Mouse (Mus musculus) embryo, embryonic 9.5 days (tissue): ENCODE data around the gene Tiparp.

Experiments
- DNase-seq: peaks from one replicate; pipeline ENCODE4 v3.0.0-alpha.2; 2017; ENCODE audit errors: extremely low spot score

Tiparp gene

GRCm38 (mm10) chr3:65584329-65584728 lies 56.1 kb downstream of the Tiparp start:
- DNase-seq, result no peak

GRCm38 (mm10) chr3:65585291-65585690 lies 57.1 kb downstream of the Tiparp start:
- DNase-seq, result no peak

DNA sequence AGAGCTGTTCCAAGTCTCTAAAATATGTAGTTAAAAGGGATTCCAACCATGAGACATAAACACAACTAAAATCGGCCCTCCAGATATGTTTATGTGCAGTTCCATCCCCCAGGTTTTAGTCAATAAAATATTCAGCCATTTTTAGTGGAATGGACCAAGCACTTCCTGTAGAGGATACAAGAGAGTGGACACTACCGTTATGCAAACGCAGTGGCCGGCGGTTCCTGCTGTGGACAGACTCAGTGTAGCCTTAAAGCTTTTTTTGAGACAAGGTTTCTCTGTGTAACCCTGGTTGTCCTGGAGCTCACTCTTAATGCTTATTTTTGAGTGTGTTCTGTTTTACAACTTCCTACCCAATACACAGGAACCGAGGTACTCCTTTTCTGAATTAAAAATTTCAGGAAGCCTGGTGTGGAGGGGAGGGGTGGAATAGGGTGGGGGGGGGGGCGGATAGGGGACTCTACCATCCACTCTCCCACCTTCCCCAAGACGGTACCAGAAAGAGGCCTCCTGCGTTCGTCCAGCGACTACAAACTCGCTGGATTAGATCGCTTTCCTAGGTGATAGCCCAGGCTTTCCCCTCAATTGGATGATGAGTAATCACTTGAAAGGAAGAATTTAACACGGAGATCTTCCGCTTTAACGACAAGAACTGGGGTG lies 57.7 kb downstream of the Tiparp start:
- no peak for DNase-seq

DNA sequence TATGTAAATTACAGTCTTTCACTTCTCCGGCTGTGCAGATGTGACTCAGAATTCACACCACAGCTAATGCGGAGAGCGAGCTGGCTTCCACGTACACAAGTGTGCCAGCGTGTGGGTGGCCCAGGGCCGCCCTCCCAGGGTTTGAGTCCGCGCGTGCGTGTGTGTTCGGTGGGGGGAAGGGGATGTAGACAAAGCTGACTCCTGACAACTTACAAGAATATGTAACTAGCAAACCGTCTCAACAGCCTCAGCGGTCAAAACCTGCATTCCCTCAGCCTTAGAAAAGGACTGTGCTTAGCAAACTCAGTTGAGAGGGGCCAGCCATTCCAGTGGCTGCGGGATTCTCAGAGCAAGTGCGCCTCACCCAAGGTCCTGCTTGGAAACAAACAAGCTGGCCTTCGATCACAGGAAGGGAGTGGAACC lies 58.3 kb downstream of the Tiparp start:
- peak; percentile 56 for DNase-seq

DNA sequence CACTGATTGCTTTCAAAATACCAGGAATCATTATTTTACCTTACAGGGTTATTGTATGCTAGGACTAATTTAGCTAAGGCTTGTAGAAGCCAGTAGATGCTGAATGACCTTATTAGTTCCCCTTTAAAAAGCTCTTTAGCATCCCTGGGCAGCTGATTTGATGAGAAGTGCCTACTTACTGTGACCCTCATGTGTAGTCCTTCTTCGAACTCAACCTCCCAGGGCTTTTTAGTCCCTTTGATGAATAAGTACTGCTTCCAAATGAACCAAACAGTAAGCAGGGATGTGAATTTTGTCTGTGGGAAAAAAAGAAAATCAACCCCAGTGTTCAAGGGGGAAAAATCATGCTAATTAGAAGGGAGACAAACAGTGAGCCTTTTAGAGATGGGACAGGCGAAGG lies 58.8 kb downstream of the Tiparp start:
- DNase-seq, result no peak

GRCm38 (mm10) chr3:65588424-65588823 lies 60.2 kb downstream of the Tiparp start:
- DNase-seq, result no peak

- no peak for DNase-seq
Observed at GRCm38 (mm10) chr3:65592850-65593249, 64.6 kb downstream of the Tiparp start.

- no peak for DNase-seq
Observed at GRCm38 (mm10) chr3:65594493-65594892, 66.3 kb downstream of the Tiparp start.

DNA sequence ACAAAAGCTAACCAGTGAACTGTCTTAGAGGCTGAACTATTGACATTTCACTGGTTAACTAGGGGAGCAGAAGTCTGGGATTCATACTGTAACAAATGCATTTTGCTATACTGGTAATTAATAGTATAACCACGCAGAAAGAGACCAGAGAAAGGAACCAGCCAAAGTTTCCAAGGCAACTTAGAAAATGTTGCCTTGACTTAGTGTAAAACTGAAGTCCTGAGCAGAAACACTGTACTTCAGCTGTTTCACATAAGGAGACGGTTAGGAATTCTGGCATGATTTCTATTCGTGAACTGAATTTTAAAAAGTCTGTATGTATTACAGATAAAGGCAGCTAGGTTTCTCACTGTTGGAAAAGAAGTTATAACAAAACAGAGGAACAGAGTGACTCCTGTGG lies 67.0 kb downstream of the Tiparp start:
- DNase-seq, result no peak

GRCm38 (mm10) chr3:65598071-65598830 lies 70.0 kb downstream of the Tiparp start:
- DNase-seq, result no peak

DNA sequence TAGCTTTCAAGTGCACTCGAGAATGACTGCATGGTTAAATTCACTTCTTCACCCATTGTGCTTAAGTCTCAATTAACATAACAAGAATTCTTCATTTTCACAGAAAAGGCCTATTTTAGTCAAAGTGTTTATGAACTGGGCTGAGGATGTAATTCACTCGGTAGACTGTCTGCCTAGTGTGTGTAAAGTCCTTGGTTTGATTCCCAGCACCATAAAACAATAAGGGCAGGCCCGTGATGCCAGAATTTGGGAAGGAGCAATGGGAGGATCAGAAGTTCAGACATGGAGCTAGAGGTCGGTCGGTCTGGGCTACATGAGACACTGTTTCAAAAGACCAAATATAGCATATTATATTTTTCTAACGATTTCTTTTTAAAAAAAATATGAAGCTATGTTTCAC lies 70.9 kb downstream of the Tiparp start:
- no peak for DNase-seq

GRCm38 (mm10) chr3:65601291-65602050 lies 73.3 kb downstream of the Tiparp start:
- DNase-seq, result no peak

DNA sequence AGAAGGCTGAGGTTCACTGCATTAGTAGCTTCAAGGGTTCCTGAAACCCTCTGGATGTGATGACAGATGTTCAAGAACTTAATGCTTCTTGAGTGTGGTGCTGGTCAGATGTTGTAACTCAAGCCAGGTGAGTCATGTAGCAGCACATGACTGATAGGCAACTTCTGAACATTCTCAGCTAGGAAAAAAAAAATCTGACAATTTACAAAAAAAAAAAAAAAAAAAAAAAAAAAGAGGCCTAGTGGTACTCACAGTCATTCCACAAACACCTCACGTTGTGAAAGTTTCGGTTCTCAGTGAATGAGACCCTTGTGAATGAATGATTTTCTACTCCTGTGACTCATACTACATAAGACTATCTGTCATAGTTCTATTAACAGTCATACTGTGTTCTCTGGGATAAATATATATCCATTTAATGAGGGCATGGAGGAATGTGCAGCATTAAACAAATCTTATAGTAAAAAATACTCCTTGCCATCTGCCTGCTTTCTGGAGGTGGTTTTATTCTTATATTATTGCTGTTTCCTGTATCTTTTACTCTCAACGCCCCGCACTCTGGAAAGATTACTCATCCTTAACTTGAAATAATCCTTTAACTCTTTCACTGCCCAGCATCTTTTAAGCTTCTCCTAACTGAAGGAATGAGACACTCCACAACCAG lies 75.3 kb downstream of the Tiparp start:
- DNase-seq, result no peak
